Mouse (Mus musculus) heart, embryonic 11.5 days (tissue): ENCODE measurements around the gene Cox15. TPM values are rescaled to one million over a fixed set of nuclear protein-coding genes. Genes with fewer than 3 reads are reported as not detected.
A peak's percentile ranks its signal among the peaks of the same experiment; 100 is the strongest.

Source experiments
- ATAC-seq: fragments of 200-750 bp; cut with Nextera tagmentation; replicated peaks from 2 replicates; pipeline ENCODE4 v1.8.0; 2017; ENCODE audit warnings: moderate library complexity; ENCODE audit not compliant: insufficient number of reproducible peaks, low FRiP score, low TSS enrichment
- H3K27ac ChIP-seq: fragments of 300-500 bp; sonication (generic); 2 replicates; pipeline ENCODE4 v1.5.1; 2014; ENCODE audit warnings: mild to moderate bottlenecking, low read depth, low read length
- H3K27me3 ChIP-seq: fragments of 300-500 bp; sonication (generic); 2 replicates; pipeline ENCODE4 v1.6.1; 2014; ENCODE audit warnings: mild to moderate bottlenecking, low read length, mixed read lengths; ENCODE audit not compliant: control insufficient read depth, insufficient read depth
- H3K36me3 ChIP-seq: fragments of 300-500 bp; sonication (generic); 2 replicates; pipeline ENCODE4 v1.6.1; 2014; ENCODE audit warnings: mild to moderate bottlenecking, low read length, moderate library complexity, mixed read lengths; ENCODE audit not compliant: control insufficient read depth, insufficient read depth
- H3K4me1 ChIP-seq: fragments of 300-500 bp; sonication (generic); 2 replicates; pipeline ENCODE4 v1.6.1; 2014; ENCODE audit warnings: low read length; ENCODE audit not compliant: control insufficient read depth, insufficient read depth
- H3K4me2 ChIP-seq: fragments of 300-500 bp; sonication (generic); 2 replicates; pipeline ENCODE4 v1.6.1; 2014; ENCODE audit warnings: mild to moderate bottlenecking, moderate library complexity
- H3K4me3 ChIP-seq: fragments of 300-500 bp; sonication (generic); 2 replicates; pipeline ENCODE4 v1.5.1; 2014; ENCODE audit warnings: low read depth, low read length
- H3K9ac ChIP-seq: fragments of 300-500 bp; sonication (generic); 2 replicates; pipeline ENCODE4 v1.6.1; 2014; ENCODE audit warnings: mild to moderate bottlenecking, low read depth, low read length, moderate library complexity
- H3K9me3 ChIP-seq: fragments of 300-500 bp; sonication (generic); replicated peaks from 2 replicates; pipeline ENCODE4 v1.6.1; 2016; ENCODE audit warnings: low read length; ENCODE audit not compliant: control insufficient read depth
- WGBS: fragments of 180-500 bp; shearing (Covaris S2); extraction: QIAGEN DNeasy Blood & Tissue Kit; methylation state at CpG from one replicate; pipeline ENCODE4 v1.1.7; 2014; ENCODE audit not compliant: insufficient replicate concordance; 5-methylcytosine and 5-hydroxymethylcytosine counted together
- polyA plus RNA-seq: library from polyadenylated mRNA; unstranded; fragments of >200 nt; fragmentation: Nextera tagmentation; extraction: Ambion mirVana; gene quantifications from 2 replicates; pipeline ENCODE4 v1.2.1, GENCODE M21; 2014

Gene Cox15
- polyA plus RNA-seq, 1 experiment from 2014 or later = 8.8 TPM

DNA sequence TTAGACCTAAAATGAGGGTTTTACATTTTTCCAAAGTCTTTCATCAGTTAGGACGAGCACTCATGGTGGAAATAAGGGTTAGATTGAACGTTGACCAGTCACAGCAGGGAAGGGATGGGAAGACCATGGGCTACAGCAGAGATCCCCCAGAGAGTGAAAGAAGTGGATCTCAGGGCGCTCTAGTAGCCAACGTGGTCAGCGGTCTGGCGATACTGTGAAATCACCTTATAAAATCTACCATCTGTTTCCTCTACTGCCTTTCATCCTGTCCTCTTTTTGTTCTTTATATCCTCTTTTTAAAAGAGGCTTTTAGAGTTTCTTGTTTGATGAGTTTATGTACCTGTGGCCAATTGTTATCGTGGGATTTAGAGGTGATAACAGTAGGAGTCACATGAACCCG is 32.0 kb upstream of the Cox15 start:
- no peaks in the 10 kb centered on the region for H3K9me3 ChIP-seq
- ATAC-seq = no peak
- H3K36me3 ChIP-seq = no peaks in the 10 kb centered on the region
- H3K4me3 ChIP-seq = no peak overlapping the region
- H3K9ac ChIP-seq = no peak overlapping the region
- H3K4me1 ChIP-seq = no peaks in the 10 kb centered on the region
- no peak overlapping the region for H3K27ac ChIP-seq
- no peaks in the 10 kb centered on the region for H3K27me3 ChIP-seq
- WGBS = 71% methylated on average over 8 of the region's 8 CpGs
- no peak overlapping the region for H3K4me2 ChIP-seq

DNA sequence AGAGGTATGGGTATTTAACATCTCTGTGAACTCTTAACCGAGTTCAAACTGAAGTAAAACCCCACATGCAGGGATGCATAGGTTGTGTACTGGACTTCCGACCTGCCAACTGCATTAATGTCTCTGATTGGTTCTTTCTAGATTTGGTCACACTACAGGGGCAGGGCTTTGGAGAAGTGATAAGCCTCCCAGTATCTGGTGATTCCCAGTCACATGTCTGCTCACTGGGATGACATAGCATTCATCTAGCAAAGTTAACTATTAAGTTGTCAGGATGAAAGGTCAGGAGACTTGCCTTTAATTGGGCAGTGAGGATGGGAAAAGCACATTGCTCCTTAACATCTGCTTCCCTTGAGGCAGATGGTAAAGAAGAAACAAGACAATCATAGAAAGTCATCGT is 29.2 kb upstream of the Cox15 start, which contains the start of gene Abcc2:
Gene Abcc2, plus strand, starts transcription at position 213 of the 400 bp plus-strand sequence.
- no peak within 1 kb of the TSS for H3K4me2 ChIP-seq
- WGBS = 74% methylated on average over 3 of the region's 3 CpGs
- no peak for ATAC-seq
- no peaks in the 10 kb centered on the region for H3K9me3 ChIP-seq
- no peaks in the 10 kb centered on the region for H3K4me1 ChIP-seq
- no peaks in the 10 kb centered on the region for H3K27me3 ChIP-seq
- no peak within 1 kb of the TSS for H3K4me3 ChIP-seq
- no peaks in the 10 kb centered on the region for H3K36me3 ChIP-seq
- H3K9ac ChIP-seq = no peak within 1 kb of the TSS
- no peak within 1 kb of the TSS for H3K27ac ChIP-seq

DNA sequence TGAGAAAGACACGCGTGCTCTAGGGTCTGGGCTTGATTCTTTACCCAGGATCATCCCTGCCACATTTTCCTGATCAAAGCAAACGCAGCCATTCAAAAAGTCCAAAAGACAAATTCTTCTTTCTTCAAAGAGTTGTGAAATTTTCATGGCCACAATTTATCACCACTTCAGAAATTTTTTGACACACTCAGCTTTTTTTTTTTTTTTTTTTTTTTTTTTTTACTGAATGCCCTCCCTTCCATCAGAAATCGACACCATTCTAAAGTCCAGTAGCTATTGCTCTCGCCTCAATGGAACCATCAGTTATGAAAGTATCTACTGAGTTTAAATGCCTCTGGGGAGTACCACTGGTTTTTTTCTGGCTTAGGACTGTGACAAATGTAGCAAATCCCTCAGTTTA is 27.6 kb upstream of the Cox15 start:
- no peak for ATAC-seq
- Histone ChIP-seq H3K27ac (no peak overlapping the region), H3K9me3 (no peaks in the 10 kb centered on the region), H3K4me1 (no peaks in the 10 kb centered on the region), H3K9ac (no peak overlapping the region), H3K27me3 (no peaks in the 10 kb centered on the region), H3K4me2 (no peak overlapping the region), H3K36me3 (no peaks in the 10 kb centered on the region), H3K4me3 (no peak overlapping the region)
- 80% methylated on average over 5 of the region's 5 CpGs for WGBS

DNA sequence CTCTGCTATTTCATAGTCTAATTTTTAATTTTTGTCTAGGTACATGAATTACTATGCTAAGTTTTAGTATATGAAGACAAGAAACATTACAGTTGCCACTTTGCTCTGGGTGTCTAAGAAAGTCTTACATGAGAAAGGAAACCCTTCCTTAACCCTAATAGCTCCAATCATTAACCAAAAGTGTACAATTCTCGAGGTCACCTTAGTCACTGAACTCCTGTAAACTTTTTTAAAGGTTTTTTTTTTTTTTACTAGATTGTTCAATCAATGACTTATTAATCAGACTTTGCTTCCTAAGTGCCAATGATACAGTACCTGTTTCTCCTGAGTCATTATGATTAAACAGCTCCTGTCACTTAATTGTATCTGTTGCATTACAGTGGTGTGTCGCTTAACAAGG is 24.5 kb upstream of the Cox15 start:
- no peak for ATAC-seq

DNA sequence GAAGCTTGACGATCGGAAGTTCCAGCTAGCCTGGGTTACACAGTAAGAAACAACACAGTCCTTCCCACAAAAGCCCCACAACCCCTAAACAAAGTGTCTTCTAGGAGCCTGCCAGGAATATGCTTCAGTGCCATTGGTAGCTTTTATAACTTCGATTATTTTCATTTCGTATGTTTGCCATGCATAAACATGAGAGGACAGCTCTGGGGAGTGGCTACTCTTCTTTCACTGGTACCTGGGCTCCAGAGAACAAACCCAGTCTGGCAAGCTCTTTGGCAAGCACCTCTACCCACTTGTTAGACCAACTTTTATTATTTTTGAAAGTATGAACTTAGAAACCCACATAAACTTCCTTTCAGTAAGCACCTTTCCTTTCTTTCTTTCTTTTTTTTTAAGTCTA is 23.8 kb upstream of the Cox15 start:
- no peak for ATAC-seq
- Histone ChIP-seq H3K27me3 (no peaks in the 10 kb centered on the region), H3K9me3 (no peaks in the 10 kb centered on the region), H3K4me1 (no peaks in the 10 kb centered on the region), H3K9ac (no peak overlapping the region), H3K36me3 (no peaks in the 10 kb centered on the region), H3K4me2 (no peak overlapping the region), H3K27ac (no peak overlapping the region), H3K4me3 (no peak overlapping the region)
- WGBS = 67% methylated on average over 4 of the region's 4 CpGs

More for the DNA sequence above, 24.5 kb upstream of the Cox15 start:
- no peaks in the 10 kb centered on the region for H3K4me1 ChIP-seq
- no peak overlapping the region for H3K4me3 ChIP-seq
- no peaks in the 10 kb centered on the region for H3K36me3 ChIP-seq
- no peak overlapping the region for H3K4me2 ChIP-seq
- no peaks in the 10 kb centered on the region for H3K9me3 ChIP-seq
- no peak overlapping the region for H3K27ac ChIP-seq
- no peaks in the 10 kb centered on the region for H3K27me3 ChIP-seq
- WGBS = 78% methylated on average over 2 of the region's 2 CpGs
- no peak overlapping the region for H3K9ac ChIP-seq

DNA sequence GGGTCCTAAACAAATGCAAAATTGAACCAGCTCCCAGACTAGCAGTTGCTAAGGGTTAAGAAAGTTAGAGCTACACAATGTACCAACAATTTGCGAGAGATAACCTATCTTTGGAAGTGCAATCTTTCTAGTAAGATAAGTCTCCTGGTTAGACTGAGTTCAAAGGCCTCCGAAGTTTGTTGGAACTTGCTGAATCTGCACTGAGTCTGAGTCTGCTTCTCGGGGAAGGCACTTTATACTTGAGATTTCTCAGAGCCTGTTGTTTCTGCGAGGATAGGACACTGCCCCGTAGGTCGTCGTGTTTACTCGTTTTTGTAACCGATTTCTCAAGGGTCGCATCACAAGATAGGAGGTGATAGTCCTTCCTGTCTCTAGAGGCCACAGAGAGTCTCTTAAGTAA is 22.6 kb upstream of the Cox15 start:
- H3K36me3 ChIP-seq = no peaks in the 10 kb centered on the region
- H3K27ac ChIP-seq = no peak overlapping the region
- H3K27me3 ChIP-seq = no peaks in the 10 kb centered on the region
- ATAC-seq = no peak
- 24% methylated on average over 10 of the region's 10 CpGs for WGBS
- no peak overlapping the region for H3K9ac ChIP-seq
- no peaks in the 10 kb centered on the region for H3K4me1 ChIP-seq
- H3K4me2 ChIP-seq = peak overlapping the region; percentile 16; the same call in 1 of the 2 replicates
- no peak overlapping the region for H3K4me3 ChIP-seq
- no peaks in the 10 kb centered on the region for H3K9me3 ChIP-seq

DNA sequence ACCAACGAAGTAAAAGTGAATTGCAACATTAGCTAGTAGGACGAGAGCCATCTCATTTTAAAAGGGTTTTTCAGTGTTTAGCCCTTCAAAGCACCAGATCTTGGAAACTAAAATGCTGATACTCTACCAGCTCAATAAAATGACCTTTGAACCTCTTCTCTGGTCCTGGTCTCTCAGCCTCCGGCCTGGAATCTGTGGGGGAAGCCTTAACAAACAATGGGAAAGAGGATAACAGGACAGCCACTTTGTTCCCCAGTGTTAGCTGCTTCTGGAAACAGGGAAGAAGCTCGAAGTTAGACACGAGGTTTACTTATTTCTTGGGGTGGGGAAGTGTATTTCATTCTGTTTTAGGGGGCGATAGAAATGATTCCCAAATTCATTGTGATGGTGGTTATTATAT is 19.5 kb upstream of the Cox15 start:
- Histone ChIP-seq H3K27ac (no peak overlapping the region), H3K27me3 (no peaks in the 10 kb centered on the region), H3K4me2 (no peak overlapping the region), H3K9me3 (no peaks in the 10 kb centered on the region), H3K4me1 (no peaks in the 10 kb centered on the region), H3K4me3 (no peak overlapping the region), H3K36me3 (no peaks in the 10 kb centered on the region), H3K9ac (no peak overlapping the region)
- 70% methylated on average over 6 of the region's 6 CpGs for WGBS
- ATAC-seq = no peak

DNA sequence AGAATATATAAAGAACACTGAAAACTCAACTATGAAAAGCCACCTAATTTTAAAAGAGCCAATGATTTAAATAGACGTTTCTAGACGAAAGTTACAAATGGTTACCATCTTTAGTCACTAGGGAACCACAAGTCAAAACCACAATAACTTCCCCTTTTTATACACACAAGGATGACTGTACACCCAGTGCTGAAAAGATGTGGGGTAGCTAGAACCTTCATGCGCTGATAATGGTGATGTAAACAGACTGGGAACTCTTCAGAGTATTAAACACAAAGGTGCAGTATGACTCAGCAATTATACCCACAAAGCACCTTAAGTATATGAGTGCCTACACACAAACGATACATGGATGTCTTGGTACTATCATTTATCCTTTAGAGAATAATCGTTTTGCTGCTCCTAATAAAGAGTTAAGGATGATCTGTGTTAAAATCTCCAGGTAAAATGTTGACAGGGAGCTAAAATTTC is 18.7 kb upstream of the Cox15 start:
- Histone ChIP-seq H3K36me3 (no peaks in the 10 kb centered on the region), H3K4me1 (no peaks in the 10 kb centered on the region), H3K9ac (no peak overlapping the region), H3K27ac (no peak overlapping the region), H3K9me3 (no peaks in the 10 kb centered on the region), H3K4me2 (no peak overlapping the region), H3K27me3 (no peaks in the 10 kb centered on the region), H3K4me3 (no peak overlapping the region)
- no peak for ATAC-seq
- WGBS = 84% methylated on average over 5 of the region's 5 CpGs

DNA sequence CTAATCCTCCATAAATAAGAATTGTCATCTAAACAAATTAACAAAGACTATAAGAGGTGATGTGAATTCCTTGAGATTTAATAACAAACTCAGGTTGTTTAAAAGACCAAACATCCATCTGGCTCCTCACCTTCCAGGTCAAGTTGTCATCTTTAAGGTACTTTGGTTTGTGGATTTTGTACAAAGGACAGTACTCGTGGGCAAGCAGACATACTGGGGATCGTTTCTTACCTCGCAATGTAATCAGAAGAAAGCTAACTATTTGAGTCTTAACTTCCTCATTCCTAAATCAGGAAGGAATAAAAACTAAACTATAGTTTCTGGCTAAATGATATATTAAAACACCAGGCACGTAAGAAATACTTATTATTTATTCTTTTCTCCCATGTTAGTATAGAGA is 17.8 kb upstream of the Cox15 start:
- ATAC-seq = no peak
- Histone ChIP-seq H3K27me3 (no peaks in the 10 kb centered on the region), H3K9ac (no peak overlapping the region), H3K36me3 (no peaks in the 10 kb centered on the region), H3K4me2 (no peak overlapping the region), H3K9me3 (no peaks in the 10 kb centered on the region), H3K4me1 (no peaks in the 10 kb centered on the region), H3K4me3 (no peak overlapping the region), H3K27ac (no peak overlapping the region)
- 78% methylated on average over 4 of the region's 4 CpGs for WGBS
